Mouse (Mus musculus) activated CD4-positive, CD25-positive, alpha-beta regulatory T cell, adult 9 weeks (primary cell): Measurements from ENCODE around the gene Elp6. TPM values are rescaled to one million over a fixed set of nuclear protein-coding genes. Genes with fewer than 3 reads are reported as not detected.

ENCODE experiments used
- polyA plus RNA-seq: library from polyadenylated mRNA; unstranded; fragments of 100-300 nt; shearing (Covaris generic); gene quantifications from one replicate; pipeline ENCODE4 v1.2.1, GENCODE M21; 2017

Elp6 gene
- polyA plus RNA-seq, result 15.1 TPM

DNA sequence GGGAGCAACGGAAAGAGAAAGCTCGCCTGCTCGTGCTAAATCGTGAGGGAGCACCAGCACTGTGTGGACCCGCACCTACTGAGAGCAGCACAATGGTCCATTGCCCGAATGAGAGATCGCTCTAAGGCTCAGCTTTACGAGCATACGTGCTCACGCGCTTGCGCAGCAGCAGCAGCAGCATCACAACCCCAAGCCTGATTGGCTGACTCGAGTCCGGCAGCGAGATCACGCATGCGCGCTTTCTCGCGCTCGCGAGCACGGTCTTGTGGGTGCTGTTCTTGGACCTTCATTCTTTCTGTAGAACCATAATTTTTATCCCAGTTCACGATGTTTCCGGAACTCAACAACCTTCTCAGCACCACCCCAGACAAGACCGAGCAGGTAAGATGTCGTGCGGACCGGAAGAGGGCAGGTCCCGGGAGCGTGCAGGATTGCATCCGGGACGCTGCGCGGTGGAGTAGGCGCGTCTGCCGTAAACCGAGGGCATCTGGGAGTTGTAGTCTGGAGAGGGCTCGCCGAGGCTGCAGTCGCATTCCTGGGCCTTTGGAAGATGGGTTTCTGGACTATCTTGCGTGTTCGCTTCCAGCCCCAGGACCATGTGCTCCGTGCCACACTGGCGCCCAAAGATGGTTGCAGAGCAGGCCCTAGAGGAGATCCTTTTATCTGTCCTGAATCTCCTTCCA, at the start of gene Elp6:
Gene Elp6 (plus strand): TSS at position 205 of the 683 bp plus-strand sequence.

DNA sequence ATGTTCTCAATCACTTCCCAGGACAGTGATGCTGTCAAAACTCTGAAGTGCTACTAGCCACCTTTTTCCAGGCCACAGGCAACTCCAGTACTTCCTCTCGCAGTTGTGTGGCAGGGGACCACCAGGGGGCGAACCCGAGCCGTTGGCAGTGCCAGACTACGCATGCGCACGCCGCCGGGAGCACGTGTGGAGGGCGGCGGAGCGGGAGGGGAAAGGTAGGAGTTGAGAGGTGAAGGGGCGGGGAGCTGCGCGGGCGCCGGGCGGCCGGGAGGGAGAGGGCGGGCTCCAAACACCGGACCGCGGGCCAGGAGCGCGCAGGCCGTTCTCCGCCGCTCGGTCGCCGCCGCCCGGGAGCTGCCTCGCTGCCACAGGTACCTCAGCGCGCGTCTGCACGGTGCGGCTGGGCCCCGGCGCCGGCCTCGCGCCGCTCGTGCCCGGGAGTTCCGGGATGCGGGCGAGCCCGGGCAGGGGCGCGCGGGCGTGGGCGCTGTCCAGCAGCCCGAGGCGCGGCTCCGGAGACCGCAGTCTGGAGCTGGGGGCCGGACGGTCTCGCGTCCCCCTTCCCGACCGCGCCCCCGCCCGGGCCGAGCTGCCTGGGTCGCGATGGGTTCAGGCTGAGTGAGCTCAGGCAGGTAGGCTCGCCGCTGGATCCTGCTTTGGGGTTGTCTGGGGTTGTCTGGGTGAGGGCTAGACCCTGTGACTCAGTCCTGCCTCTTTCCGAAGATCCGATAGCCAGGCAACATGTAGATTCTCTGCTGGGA, 28.3 kb downstream of the Elp6 start, which contains the start of gene Scap:
Gene Scap (plus strand): TSS at position 154 of the 761 bp plus-strand sequence.

Other genes with a start within 250 kb of the Elp6 start
- gene Smarcc1, start 187.5 kb upstream of the Elp6 start, polyA plus RNA-seq, result 33.3 TPM
- gene Dhx30, start 187.3 kb upstream of the Elp6 start, polyA plus RNA-seq, result 141 TPM
- 0.10 TPM for gene Cspg5, start 61.4 kb upstream of the Elp6 start, polyA plus RNA-seq
- 36.3 TPM for gene Scap, start 28.1 kb downstream of the Elp6 start, polyA plus RNA-seq
- 5.0 TPM for gene Ptpn23, start 103.0 kb downstream of the Elp6 start, polyA plus RNA-seq
- gene Ngp, start 114.6 kb downstream of the Elp6 start, polyA plus RNA-seq, result not detected
- gene Klhl18, start 171.5 kb downstream of the Elp6 start, polyA plus RNA-seq, result 9.8 TPM
- gene Kif9, start 171.8 kb downstream of the Elp6 start, polyA plus RNA-seq, result 0.94 TPM
- gene Setd2, start 227.4 kb downstream of the Elp6 start, polyA plus RNA-seq, result 31.2 TPM